Mouse (Mus musculus): Measurements from ENCODE around the gene Tspan15.

DNA sequence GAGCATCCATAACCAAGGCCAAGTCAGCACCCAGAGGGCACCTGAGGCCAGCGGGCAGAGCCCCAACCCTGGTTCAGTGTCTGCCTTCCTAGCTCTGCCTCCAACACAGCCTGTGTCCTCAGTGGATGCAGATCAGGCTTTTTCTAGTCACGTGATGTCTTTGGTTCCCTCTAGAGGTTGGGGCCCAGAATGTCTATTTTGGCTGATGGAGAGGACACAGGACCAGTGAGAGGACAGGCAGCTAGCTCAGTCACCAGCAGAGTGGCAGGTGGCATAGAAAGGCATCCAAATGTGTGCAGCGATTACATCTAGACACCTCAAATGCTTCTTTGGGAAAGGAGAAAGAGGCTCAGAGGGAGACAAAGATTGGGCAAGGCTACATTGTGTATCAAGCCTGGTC lies 49.4 kb downstream of the Tspan15 start:
- TF ChIP-seq POLR2A (IDR thresholded peaks at IDR 0.05; ENCODE audit: low read depth, low read length): no peak
- TF ChIP-seq CTCF (conservative IDR thresholded peaks at IDR 0.05; ENCODE audit: insufficient read depth, insufficient read length, low read depth, low read length): no peak

All from kidney, adult 2 months (tissue).